Mouse (Mus musculus) erythroblast, embryonic 14.5 days (primary cell): ENCODE data around the gene Mad1l1.

Experiments
- GATA1 ChIP-seq: IDR thresholded peaks from 2 replicates; pipeline ENCODE4 v1.6.1; 2012; ENCODE audit warnings: low read length, inconsistent platforms, mixed read lengths
- TAL1 ChIP-seq: IDR thresholded peaks from 3 replicates; pipeline ENCODE4 v1.6.1; 2012; ENCODE audit warnings: low read length, inconsistent platforms, mixed read lengths

GRCm38 (mm10) chr5:140284011-140284410, 37.3 kb downstream of the Mad1l1 start:
- TF ChIP-seq GATA1: no peak
- TF ChIP-seq TAL1: no peak
